ENCODE assay signal across 8 mouse cellular contexts in genomic region chr14:61085325-61085724, GRCm38 (mm10). TPM values are rescaled to one million over a fixed set of nuclear protein-coding genes. Genes with fewer than 3 reads are reported as not detected.
DNase-seq lines count a peak whose midpoint lies in the region; ATAC-seq and TF ChIP-seq lines count a peak whose summit lies in the region.

No protein-coding gene starts in this region.

- H3K36me3 ChIP-seq in liver, adult 2 months (ENCODE audit: control insufficient read depth, insufficient read depth, low read length) = no peaks in the 10 kb centered on the region
- H3K36me3 ChIP-seq in liver, embryonic 12.5 days = no peaks in the 10 kb centered on the region
- no peaks in the 10 kb centered on the region for H3K36me3 ChIP-seq in lung, embryonic 16.5 days (ENCODE audit: control insufficient read depth, insufficient read depth, low read length)

- peak; percentile 77 for TF ChIP-seq CTCF in liver, adult 2 months (IDR thresholded peaks at IDR 0.05; ENCODE audit: low read depth, low read length)

- no peak overlapping the region for H3K9ac ChIP-seq in liver, adult 2 months (ENCODE audit: low read depth, low read length)
- H3K9ac ChIP-seq in liver, embryonic 12.5 days = no peak overlapping the region
- no peak overlapping the region for H3K9ac ChIP-seq in lung, embryonic 16.5 days (ENCODE audit: low read length)

- H3K9me3 ChIP-seq in liver, embryonic 12.5 days (replicated peaks) = no peaks in the 10 kb centered on the region
- no peaks in the 10 kb centered on the region for H3K9me3 ChIP-seq in lung, embryonic 16.5 days (ENCODE audit: control insufficient read depth, low read length)

- 30% methylated on average over 3 of the region's 3 CpGs for WGBS in liver, adult 2 months
- WGBS in liver, embryonic 12.5 days (ENCODE audit: insufficient replicate concordance) = 57% methylated on average over 3 of the region's 3 CpGs
- 42% methylated on average over 3 of the region's 3 CpGs for WGBS in lung, embryonic 16.5 days

- DNase-seq in cerebellum, adult 18-20 months = peak; percentile 10 to 12
- DNase-seq in liver, adult 2 months (ENCODE audit: extremely low read depth, low read depth, low spot score) = peak; percentile 73
- peak; percentile 34 to 54 for DNase-seq in cerebellum, postnatal 10 days
- DNase-seq in kidney, postnatal 4 days = peak; percentile 66 to 73
- peak; percentile 56 for DNase-seq in testis, postnatal 10 days (ENCODE audit: low spot score)

- no peak overlapping the region for H3K27ac ChIP-seq in liver, adult 2 months (replicated peaks; ENCODE audit: insufficient read depth, low read depth, low read length)
- no peak overlapping the region for H3K27ac ChIP-seq in liver, embryonic 12.5 days
- H3K27ac ChIP-seq in lung, embryonic 16.5 days (ENCODE audit: low read length) = no peak overlapping the region

- H3K4me2 ChIP-seq in liver, embryonic 12.5 days = no peak overlapping the region
- no peak overlapping the region for H3K4me2 ChIP-seq in lung, embryonic 16.5 days (ENCODE audit: low read depth, low read length)

- no peaks in the 10 kb centered on the region for H3K79me2 ChIP-seq in liver, adult 2 months (ENCODE audit: control insufficient read depth, insufficient read depth, low read length)

- no peak for ATAC-seq in cerebellum, adult (ENCODE audit: insufficient number of reproducible peaks, low FRiP score, low TSS enrichment)
- no peak for ATAC-seq in liver, embryonic 12.5 days
- peak; percentile 61; the same call in 1 of the 2 replicates for ATAC-seq in lung, embryonic 16.5 days (ENCODE audit: low read depth)

- no peaks in the 10 kb centered on the region for H3K4me1 ChIP-seq in liver, adult 2 months (ENCODE audit: control insufficient read depth, insufficient read depth, low read length)
- H3K4me1 ChIP-seq in liver, embryonic 12.5 days = no peaks in the 10 kb centered on the region
- no peaks in the 10 kb centered on the region for H3K4me1 ChIP-seq in lung, embryonic 16.5 days (replicated peaks; ENCODE audit: control insufficient read depth, insufficient read depth, low read length)

- H3K4me3 ChIP-seq in liver, adult 2 months (ENCODE audit: insufficient read depth, low read depth, low read length) = no peak overlapping the region
- no peak overlapping the region for H3K4me3 ChIP-seq in liver, embryonic 12.5 days
- H3K4me3 ChIP-seq in lung, embryonic 16.5 days (ENCODE audit: low read length) = no peak overlapping the region

- TF ChIP-seq POLR2A in liver, adult 2 months (IDR thresholded peaks at IDR 0.05; ENCODE audit: extremely low read depth, insufficient read depth, low read length) = no peak

- no peaks in the 10 kb centered on the region for H3K27me3 ChIP-seq in liver, adult 2 months (ENCODE audit: control insufficient read depth, insufficient read depth, low read length)
- no peaks in the 10 kb centered on the region for H3K27me3 ChIP-seq in liver, embryonic 12.5 days (replicated peaks)
- no peaks in the 10 kb centered on the region for H3K27me3 ChIP-seq in lung, embryonic 16.5 days (ENCODE audit: control insufficient read depth, insufficient read depth, low read depth, low read length)

RNA-seq across cellular contexts. Expression of gene Tnfrsf19, which starts 39.0 kb away (rescaled TPM):
- 5.7 and 6.2 TPM in 2 replicates for total RNA-seq in liver, adult 2 months (2014; rRNA removed)
- 2.3 and 3.5 TPM in 2 replicates for polyA plus RNA-seq in liver, adult 2 months (2012; rRNA removed)
- polyA plus RNA-seq in liver, embryonic 12.5 days (2016; fragmentation: Nextera tagmentation; extraction: Ambion mirVana) = 6.2 and 6.7 TPM in 2 replicates
- 78.2 and 85.0 TPM in 2 replicates for polyA plus RNA-seq in lung, embryonic 16.5 days (2015; fragmentation: Nextera tagmentation; extraction: Ambion mirVana)

RNA-seq across cellular contexts. Expression of gene Sacs, which starts 52.9 kb away (rescaled TPM):
- total RNA-seq in liver, adult 2 months (2014; rRNA removed) = 1.8 and 2.1 TPM in 2 replicates
- 0.06 and 0.10 TPM in 2 replicates for polyA plus RNA-seq in liver, adult 2 months (2012; rRNA removed)
- 2.4 and 3.0 TPM in 2 replicates for polyA plus RNA-seq in liver, embryonic 12.5 days (2016; fragmentation: Nextera tagmentation; extraction: Ambion mirVana)
- polyA plus RNA-seq in lung, embryonic 16.5 days (2015; fragmentation: Nextera tagmentation; extraction: Ambion mirVana) = 1.8 TPM in 2 replicates

Comparison
In these comparisons a context has a peak if more than half of its experiments do, and no peak if none do; other contexts are left out.
1. DNase-seq: peak in every context shown above with its lines; median percentile 73 in liver, adult 2 months; 70 in kidney, postnatal 4 days; 56 in testis, postnatal 10 days; 44 in cerebellum, postnatal 10 days; 11 in cerebellum, adult 18-20 months.
2. RNA of gene Tnfrsf19, which starts 39.0 kb away (polyA plus RNA-seq): 78.2 to 85.0 TPM in lung, embryonic 16.5 days; 6.2 to 6.7 TPM in liver, embryonic 12.5 days and 2.3 to 3.5 TPM in liver, adult 2 months; every median in the first group is over 10 times any median in the second.